Mouse (Mus musculus) liver, embryonic 14.5 days (tissue): ENCODE results near the gene Popdc2.

Experiments
- CTCF ChIP-seq: IDR thresholded peaks from 2 replicates; pipeline ENCODE4 v1.5.1; 2016; ENCODE audit warnings: antibody characterized with exemption, low read depth, control low read depth
- EP300 ChIP-seq: IDR thresholded peaks from 2 replicates; pipeline ENCODE4 v1.6.1; 2016; ENCODE audit warnings: antibody characterized with exemption, low read depth

DNA sequence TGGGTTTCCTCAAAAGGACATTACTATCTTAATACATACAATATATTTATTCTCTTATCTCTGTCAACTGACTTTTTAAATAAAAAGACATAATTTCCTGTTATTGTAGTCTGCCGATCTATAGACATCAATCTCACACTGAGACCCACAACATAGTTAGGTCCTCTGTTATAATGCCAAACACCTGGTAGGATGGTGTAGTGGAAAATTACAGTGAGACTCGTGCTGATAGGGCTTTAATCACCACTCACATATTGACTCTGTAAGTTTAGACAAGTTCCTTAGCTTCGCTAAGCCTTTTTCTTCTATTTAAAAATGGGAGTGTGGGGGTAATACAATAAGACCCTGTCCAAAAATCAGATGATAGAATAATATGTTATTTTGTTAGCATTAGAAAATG is 2.2 kb upstream of the Popdc2 start:
- TF ChIP-seq EP300 (no peak; the same call in 1 of the 2 replicates), CTCF (no peak)
